Mouse (Mus musculus) c-Kit-negative CD71-positive TER-119-positive erythroid progenitor cells, embryonic 14.5 days (primary cell): Measurements from ENCODE around the gene St5.

Source experiments
- DNase-seq: peaks from one replicate; pipeline ENCODE4 v3.0.0-alpha.2; 2013; ENCODE audit warnings: low read depth, low spot score

The St5 gene

DNA sequence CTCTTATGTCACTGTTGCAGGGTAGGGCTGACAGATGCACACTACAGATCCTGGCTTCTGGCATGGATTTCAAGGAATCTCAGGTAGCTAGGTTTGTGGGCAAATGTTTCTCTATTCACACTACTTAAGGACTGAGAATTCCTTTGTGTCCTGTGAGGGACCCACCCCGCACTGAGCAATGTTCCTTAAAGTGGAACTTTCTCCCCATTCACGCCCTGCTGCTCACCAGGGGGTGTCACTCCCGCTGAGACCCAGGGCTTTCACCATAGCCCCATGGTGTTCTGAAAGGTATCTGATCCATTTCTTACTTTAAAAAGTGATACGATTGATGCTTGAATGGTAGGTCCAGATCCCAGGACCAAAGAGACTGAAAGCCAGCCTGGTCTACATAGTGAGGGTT, 684 bp downstream of the St5 start:
- DNase-seq, result no peak

DNA sequence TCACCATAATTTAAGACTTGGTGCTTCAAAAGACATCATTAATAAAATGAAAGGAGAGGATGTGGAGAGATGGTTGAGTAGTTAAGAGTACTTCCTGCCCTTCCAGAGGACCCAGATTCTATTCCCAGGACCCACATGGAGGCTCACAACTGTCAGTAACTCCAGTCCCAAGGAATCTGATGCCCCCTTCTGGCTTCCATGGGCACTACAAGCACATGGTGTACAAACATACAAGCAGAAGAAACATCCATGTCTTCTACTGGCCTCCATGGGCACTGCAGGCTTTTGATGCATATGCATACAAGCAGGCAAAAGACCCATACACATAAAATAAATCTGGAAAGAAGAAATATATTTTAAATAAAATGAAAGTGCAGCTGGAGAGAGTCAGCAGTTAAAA, 3.2 kb downstream of the St5 start:
- DNase-seq, result peak; percentile 17

- DNase-seq, result no peak
These were observed 8.1 kb downstream of the St5 start for GRCm38 (mm10) chr7:109695339-109695726.

DNA sequence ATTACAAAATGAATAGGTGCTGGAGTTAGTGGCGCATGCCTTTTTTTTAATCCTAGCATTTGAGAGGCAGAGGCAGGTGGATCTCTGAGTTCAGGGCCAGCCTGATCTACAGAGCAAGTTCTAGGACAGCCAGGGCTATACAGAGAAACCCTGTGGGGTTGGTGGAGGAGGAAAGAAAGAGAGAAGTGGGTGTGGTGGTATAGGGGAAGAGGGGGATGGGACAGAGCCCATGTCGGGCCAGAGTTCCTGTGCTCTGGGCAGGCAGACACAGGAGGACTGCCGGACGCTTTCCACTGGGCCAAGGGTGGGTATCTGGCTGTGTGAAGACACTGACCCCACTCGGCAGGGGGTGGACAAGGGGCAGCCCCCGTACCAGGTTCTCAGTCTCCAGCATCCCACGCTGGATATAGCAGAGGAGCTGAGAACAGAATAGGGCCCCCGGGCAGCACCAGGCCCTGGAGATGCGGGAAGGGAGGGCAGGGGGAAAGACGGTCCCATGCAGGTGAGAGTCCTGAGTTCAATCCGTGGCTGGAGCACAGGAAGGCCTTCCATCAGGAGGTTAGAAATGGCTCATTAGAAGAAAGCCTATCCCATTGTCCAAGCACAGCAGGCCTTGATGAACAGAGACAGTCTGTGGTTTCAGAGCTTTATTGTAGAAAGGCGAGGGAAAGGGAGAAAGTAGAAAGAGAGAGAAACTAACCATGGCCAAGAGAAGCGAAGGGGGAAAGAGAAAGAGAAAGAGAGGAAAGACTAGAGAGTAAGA, 8.6 kb downstream of the St5 start:
- no peak for DNase-seq

- DNase-seq, result no peak
These were observed 12.4 kb downstream of the St5 start for GRCm38 (mm10) chr7:109690961-109691360.

GRCm38 (mm10) chr7:109690101-109690500, 13.3 kb downstream of the St5 start:
- no peak for DNase-seq

DNA sequence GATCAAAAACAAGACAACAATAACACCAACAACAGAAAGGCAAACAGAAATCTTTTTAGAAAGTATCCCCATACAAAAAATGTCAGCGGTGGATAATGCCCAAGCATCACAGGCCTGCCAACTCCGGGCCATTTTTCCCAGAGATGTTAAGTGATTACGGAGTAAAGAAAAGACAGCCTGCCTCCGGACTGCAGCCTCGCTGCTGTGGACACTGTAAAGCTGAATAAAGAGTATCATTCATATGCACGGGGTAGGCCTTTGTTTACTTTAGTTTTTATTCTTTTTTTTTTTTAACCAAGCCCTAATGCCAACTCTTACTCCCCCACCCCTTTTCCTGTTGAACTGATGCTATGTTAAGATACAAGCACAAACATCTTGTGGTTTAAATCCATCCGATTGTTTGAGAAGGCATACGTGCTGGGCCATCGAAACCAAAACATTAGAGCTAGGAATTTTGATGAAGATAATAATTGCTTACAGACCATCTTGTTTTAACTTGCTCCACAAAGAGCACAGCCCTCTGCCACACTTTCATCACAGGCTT, 16.7 kb downstream of the St5 start:
- no peak for DNase-seq

DNA sequence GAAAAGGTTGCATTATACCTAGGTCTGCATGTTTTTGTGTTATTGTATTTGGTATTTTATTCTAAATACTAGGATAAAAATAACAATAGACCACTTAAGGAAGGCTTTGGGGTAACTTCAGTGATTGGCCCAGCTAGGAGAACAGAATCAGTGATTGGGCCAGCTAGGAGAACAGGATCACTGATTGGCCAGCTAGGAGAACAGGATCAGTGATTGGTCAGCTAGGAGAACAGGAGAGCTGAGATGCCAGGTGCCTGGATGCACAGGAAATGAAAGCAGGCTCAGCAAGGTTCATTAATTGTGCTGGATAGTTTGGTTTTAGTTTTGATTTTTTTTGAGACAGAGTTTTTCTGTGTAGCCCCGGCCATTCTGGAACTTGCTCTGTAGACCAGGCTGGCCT, 22.5 kb downstream of the St5 start:
- DNase-seq, result no peak

- DNase-seq, result no peak
These were observed 23.1 kb downstream of the St5 start for GRCm38 (mm10) chr7:109680284-109680683.

DNA sequence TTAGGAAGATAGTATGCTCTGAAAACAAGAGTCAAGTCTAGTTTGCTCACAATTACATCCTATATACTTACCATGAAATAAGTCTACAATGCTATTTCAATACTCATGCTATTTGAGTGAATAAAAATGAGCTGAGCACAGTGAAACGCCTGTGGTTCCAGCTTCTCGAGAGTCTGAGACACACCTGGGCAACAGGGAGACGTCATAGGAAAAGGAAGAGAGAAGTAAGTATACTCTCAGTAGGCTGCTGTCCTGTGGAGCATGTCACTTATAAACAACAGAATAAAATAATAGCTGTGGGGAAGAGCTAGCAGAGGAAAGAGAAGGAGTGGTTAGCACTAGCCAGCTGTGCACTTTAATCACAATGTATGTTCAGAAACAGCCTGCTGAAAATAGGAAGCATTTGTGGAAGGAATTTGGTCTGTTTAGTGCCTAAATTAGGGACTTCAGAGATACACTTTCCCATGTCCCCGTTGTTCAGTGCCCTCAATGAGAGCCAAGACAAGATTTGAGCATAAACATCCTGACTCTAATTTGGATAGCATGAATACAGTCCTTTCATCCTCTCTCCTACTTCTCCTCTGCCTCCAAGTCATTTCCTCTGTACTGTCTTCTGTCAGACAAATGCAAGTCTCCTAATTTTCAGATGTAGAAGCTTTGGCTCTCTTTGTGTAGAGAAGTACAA, 28.3 kb downstream of the St5 start:
- DNase-seq, result no peak

GRCm38 (mm10) chr7:109671581-109672471, 31.6 kb downstream of the St5 start:
- DNase-seq, result no peak

GRCm38 (mm10) chr7:109669426-109670170, 33.8 kb downstream of the St5 start:
- DNase-seq, result no peak

- no peak for DNase-seq
These were observed 36.7 kb downstream of the St5 start for GRCm38 (mm10) chr7:109666664-109667063.

- no peak for DNase-seq
These were observed 40.8 kb downstream of the St5 start for GRCm38 (mm10) chr7:109662626-109663025.

GRCm38 (mm10) chr7:109659278-109659677, 44.1 kb downstream of the St5 start:
- DNase-seq, result no peak

GRCm38 (mm10) chr7:109657884-109658283, 45.5 kb downstream of the St5 start:
- no peak for DNase-seq

DNA sequence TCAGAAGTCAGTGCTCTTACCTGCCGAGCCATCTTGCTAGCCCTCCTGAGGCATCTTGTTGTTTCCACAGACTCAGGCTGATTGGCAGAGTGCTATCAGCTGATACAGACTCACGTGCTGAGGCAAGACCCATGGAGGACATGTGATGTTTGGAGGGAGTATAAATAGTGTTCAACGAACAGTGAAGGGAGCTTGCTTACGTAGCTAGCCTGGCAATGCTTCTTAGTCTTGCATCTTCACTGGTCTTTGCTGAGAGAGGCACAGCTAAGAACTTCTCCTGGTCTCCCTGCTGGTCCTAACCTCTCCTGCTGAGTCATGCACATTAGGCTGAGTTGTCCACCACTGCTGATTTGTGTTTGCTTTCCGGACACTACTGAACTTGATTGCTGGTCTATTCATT, 48.5 kb downstream of the St5 start:
- no peak for DNase-seq

DNA sequence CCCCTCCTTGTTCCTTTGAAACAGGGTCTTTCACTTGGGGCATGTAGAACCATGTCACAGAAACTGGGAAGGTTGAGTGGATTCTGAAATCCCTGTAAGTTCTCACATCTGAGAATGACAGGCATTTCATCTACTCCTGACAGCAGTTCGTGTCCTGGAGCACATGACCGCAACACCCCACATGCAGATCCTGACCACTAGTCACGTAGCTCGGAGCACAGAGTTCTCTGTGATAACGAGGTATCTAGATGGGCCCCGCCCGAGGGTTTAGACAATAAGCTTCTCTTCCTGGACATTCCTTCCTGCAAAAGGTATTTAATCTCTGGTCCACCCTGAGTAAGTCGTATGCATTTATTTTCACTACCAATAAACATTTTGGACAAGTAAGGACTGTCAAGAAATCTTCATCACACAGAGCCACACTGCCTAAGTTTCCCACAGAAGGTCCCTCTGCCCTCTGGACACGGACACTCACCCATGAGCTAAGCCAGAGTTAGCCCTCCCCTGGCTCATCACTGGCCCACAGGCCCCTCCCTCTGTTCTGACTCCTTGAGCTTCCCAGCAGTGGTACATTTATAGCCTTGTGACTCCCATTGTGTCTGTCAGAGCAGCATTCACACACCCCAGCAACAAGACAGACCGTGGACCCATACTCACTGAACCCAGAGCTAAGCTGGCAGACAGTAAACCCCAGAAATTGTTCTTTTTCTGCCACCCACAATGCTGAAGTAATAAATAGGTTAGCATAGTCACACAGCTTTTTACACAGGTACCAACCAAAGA, 54.4 kb downstream of the St5 start:
- DNase-seq, result no peak

DNA sequence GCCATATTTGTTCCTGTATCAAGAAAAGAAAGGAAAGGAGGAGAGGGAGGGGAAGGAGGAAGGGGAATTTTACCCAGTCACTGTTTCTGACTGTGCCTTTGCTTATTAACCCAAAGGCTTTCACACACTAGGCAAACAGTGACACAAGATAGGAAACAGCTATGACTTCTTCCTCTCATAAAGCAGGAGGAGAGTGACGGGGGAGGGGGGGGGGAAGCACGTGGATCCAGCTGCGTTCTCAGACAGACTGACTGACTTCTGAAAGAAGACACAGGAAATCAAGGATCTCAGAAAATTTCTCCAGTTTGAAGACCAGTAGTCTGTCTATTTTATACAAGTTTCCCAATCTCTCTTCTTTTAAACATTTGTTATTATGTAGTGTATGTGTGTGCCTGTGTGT, 56.8 kb downstream of the St5 start:
- DNase-seq, result no peak

DNA sequence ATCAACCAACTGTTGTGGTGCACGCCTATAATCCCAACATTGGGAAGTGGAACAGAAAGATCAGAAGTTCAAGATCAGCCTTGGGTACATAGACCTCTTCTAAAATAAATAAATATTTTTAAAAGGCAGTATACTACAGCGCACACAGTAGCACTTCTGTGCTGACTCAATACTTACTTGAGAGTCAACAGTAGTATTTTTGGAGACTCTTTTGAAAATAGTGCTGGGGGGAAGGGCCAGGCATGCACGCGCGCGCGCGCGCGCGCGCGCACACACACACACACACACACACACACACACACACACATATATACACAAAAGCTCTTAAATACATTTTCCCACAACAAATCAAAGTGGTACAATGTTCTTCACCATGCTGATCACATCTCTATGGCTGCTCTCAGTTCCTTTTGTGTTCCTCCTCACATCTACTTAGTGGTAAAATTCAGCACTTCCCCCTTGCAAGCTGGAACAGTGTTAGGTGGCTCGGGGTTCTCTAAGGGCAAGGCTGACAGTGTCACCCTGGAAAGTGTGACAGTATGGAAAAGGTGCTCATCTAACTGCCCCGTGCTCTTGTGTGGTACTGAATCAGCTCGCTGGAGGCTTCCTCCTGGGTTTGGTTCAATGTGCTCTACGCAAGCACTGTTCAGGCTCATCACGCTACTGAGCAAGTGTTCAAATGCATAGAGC, 60.0 kb downstream of the St5 start:
- no peak for DNase-seq
